Mouse (Mus musculus) stomach, postnatal 0 days (tissue): ENCODE measurements around the gene Ass1.
A peak's percentile ranks its signal among the peaks of the same experiment; 100 is the strongest.

Source experiments
- CTCF ChIP-seq: IDR thresholded peaks from 2 replicates; pipeline ENCODE4 v1.5.1; 2016; ENCODE audit warnings: antibody characterized with exemption, low read depth, mild to moderate bottlenecking, moderate library complexity
- EP300 ChIP-seq: optimal IDR thresholded peaks from 2 replicates; pipeline ENCODE3; 2016; ENCODE audit warnings: antibody characterized with exemption

GRCm38 (mm10) chr2:31501448-31502130, 31.6 kb downstream of the Ass1 start:
- TF ChIP-seq CTCF (peak; percentile 32), EP300 (no peak)
